Mouse (Mus musculus) forebrain, embryonic 12.5 days (tissue): ENCODE data around the gene Adamtsl3. TPM values are rescaled to one million over a fixed set of nuclear protein-coding genes. Genes with fewer than 3 reads are reported as not detected.

ENCODE experiments used
- ATAC-seq: fragments of 200-750 bp; cut with Nextera tagmentation; 2 replicates; pipeline ENCODE4 v1.8.0; 2017; ENCODE audit warnings: moderate TSS enrichment; ENCODE audit not compliant: low FRiP score
- H3K27ac ChIP-seq: fragments of 300-500 bp; sonication (generic); 2 replicates; pipeline ENCODE4 v1.5.1; 2016; ENCODE audit warnings: mild to moderate bottlenecking
- H3K27me3 ChIP-seq: fragments of 300-500 bp; sonication (generic); 2 replicates; pipeline ENCODE4 v1.6.1; 2016; ENCODE audit warnings: mild to moderate bottlenecking
- H3K36me3 ChIP-seq: fragments of 300-500 bp; sonication (generic); replicated peaks from 2 replicates; pipeline ENCODE4 v1.6.1; 2016; ENCODE audit warnings: mild to moderate bottlenecking
- H3K4me1 ChIP-seq: fragments of 300-500 bp; sonication (generic); 2 replicates; pipeline ENCODE4 v1.6.1; 2016
- H3K4me2 ChIP-seq: fragments of 300-500 bp; sonication (generic); 2 replicates; pipeline ENCODE4 v1.6.1; 2016; ENCODE audit warnings: mild to moderate bottlenecking, moderate library complexity
- H3K4me3 ChIP-seq: fragments of 300-500 bp; sonication (generic); replicated peaks from 2 replicates; pipeline ENCODE4 v1.5.1; 2016; ENCODE audit warnings: mild to moderate bottlenecking
- H3K9ac ChIP-seq: fragments of 300-500 bp; sonication (generic); 2 replicates; pipeline ENCODE4 v1.6.1; 2016; ENCODE audit warnings: mild to moderate bottlenecking
- H3K9me3 ChIP-seq: fragments of 300-500 bp; sonication (generic); 2 replicates; pipeline ENCODE4 v1.6.1; 2016
- WGBS: fragments of 180-500 bp; shearing (Covaris S2); methylation state at CpG from one replicate; pipeline ENCODE4 v1.1.7; 2016; 5-methylcytosine and 5-hydroxymethylcytosine counted together
- polyA plus RNA-seq: library from polyadenylated mRNA; unstranded; fragments of >200 nt; fragmentation: Nextera tagmentation; extraction: Ambion mirVana; gene quantifications from 2 replicates; pipeline ENCODE4 v1.2.1, GENCODE M21; 2016

Adamtsl3 gene
- polyA plus RNA-seq, 1 experiment from 2014 or later = 0.56 TPM

- H3K4me2 ChIP-seq = no peak overlapping the region
- H3K4me1 ChIP-seq = no peaks in the 10 kb centered on the region
- no peak overlapping the region for H3K9ac ChIP-seq
- H3K36me3 ChIP-seq = no peaks in the 10 kb centered on the region
- 89% methylated on average over 2 of the region's 2 CpGs for WGBS
- H3K27ac ChIP-seq = no peak overlapping the region
- no peaks in the 10 kb centered on the region for H3K27me3 ChIP-seq
- no peak for ATAC-seq
- no peaks in the 10 kb centered on the region for H3K9me3 ChIP-seq
- no peak overlapping the region for H3K4me3 ChIP-seq
These were observed 97.7 kb downstream of the Adamtsl3 start for GRCm38 (mm10) chr7:82433226-82433625.

DNA sequence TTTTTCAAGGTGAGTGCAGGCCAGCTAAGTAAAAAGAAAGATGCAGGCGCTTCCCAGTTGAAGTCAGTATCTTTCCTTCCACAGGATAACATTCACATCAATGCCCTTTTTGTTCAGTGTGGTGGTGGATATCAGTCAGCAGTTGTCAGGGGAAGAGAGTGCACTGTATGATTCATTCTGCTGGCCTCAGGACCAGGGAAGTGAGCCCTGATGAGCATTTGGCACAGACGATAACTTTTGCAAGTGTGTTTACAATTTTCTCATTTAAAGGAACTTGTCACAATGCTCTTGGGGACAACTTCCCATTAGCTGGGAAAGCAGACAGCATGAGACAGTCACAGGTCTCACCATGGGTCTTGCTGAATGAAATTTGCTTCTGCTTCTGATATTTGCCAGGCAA lies 122.9 kb downstream of the Adamtsl3 start:
- Histone ChIP-seq H3K4me1 (no peaks in the 10 kb centered on the region), H3K4me2 (no peak overlapping the region), H3K27me3 (no peaks in the 10 kb centered on the region), H3K4me3 (no peak overlapping the region), H3K36me3 (no peaks in the 10 kb centered on the region), H3K27ac (no peak overlapping the region), H3K9ac (no peak overlapping the region), H3K9me3 (no peaks in the 10 kb centered on the region)
- ATAC-seq = no peak
- 76% methylated on average over 2 of the region's 2 CpGs for WGBS

DNA sequence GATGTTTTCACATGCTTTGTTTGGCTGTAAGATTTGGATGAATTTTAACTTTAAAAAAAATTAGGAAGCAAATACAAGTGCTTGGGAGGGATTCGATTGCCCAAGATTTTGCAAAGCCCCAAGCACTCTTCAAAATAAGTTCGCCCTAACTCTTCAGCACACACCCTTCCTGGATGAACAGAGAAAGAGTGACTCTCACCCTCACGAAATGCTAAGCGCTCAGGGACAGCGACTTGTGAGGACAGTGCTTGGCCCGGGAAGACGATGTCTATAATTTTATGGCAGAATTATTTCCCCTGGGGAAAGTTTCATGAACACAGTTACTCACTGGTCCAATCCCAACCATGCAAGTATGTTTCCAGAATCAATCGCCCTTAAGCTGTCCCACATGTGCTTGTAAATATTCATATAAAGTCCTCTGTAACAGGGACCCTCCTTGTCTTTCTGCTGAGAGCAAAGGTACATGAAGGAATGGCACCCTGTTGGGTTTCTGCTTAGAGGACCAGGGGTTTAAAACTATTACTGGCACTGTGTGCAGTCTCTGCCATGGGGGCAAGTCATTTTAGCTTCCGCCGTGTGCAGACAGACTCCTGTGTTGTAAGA lies 127.5 kb downstream of the Adamtsl3 start:
- Histone ChIP-seq H3K36me3 (no peaks in the 10 kb centered on the region), H3K9me3 (no peaks in the 10 kb centered on the region), H3K4me3 (no peak overlapping the region), H3K4me1 (no peaks in the 10 kb centered on the region), H3K9ac (no peak overlapping the region), H3K27ac (no peak overlapping the region), H3K4me2 (no peak overlapping the region), H3K27me3 (no peaks in the 10 kb centered on the region)
- no peak for ATAC-seq
- WGBS = 90% methylated on average over 10 of the region's 10 CpGs

DNA sequence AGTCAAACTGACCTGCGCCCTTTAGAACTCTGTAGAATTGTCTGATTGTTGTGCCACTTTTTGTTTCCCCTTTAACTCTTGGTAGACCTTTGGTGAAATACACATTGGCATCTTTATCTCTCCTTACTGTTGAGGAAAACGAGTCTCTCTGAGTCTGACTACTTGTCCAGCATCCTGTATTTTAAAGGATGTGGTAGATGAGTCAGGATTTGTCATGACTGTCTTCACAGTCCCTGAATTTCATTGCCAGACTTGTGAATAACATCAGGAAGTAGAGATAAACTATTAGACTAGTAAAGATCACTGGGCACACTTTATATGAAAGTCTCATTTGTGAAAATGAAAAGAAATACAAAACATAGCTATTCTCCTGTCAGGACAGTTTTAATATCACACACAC lies 128.9 kb downstream of the Adamtsl3 start:
- Histone ChIP-seq H3K4me3 (no peak overlapping the region), H3K27me3 (no peaks in the 10 kb centered on the region), H3K36me3 (no peaks in the 10 kb centered on the region), H3K4me2 (no peak overlapping the region), H3K4me1 (no peaks in the 10 kb centered on the region), H3K9ac (no peak overlapping the region), H3K27ac (no peak overlapping the region), H3K9me3 (no peaks in the 10 kb centered on the region)
- ATAC-seq = no peak
- 83% methylated on average over 2 of the region's 2 CpGs for WGBS

- H3K36me3 ChIP-seq = no peaks in the 10 kb centered on the region
- 64% methylated on average over 6 of the region's 6 CpGs for WGBS
- no peaks in the 10 kb centered on the region for H3K9me3 ChIP-seq
- no peak overlapping the region for H3K9ac ChIP-seq
- no peak for ATAC-seq
- no peaks in the 10 kb centered on the region for H3K27me3 ChIP-seq
- no peak overlapping the region for H3K27ac ChIP-seq
- H3K4me3 ChIP-seq = no peak overlapping the region
- H3K4me1 ChIP-seq = no peaks in the 10 kb centered on the region
- H3K4me2 ChIP-seq = no peak overlapping the region
These were observed 129.9 kb downstream of the Adamtsl3 start for GRCm38 (mm10) chr7:82465437-82465836.

DNA sequence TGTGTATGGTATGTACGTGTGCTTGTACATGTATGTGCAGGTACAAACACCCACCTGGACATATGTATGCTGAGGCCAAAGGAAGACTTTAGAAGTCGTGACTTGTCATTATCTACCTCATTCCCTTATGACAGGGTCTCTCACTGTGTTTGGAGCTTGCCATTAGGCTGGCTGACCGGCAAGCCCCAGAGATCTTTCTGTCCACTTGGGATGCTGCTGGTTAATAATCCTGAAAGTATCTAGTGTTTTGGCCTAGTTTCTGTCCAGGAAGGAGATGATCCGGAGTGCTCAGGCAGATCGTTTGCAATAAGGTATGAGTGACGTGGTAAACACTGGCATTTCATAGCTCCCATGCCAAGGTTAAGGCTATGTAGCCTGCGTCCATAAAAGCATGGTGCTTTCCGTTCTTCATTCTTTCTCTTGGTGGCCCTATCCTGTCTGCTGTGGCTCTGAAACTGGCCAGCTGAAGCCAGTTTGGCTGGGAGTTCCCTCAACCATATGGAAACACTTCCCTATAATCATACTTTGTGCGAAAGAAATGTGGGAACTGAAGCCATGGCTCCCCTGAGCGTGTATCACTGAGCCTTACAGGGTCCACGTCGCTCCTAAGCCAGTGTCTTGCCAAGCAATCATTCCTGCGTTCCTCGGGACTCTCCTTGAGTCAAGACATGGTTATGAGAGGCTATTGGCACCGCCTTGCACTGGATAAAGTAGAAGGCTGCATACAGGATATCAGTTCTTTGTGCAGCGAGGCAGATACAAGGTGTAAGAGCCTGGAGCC lies 141.1 kb downstream of the Adamtsl3 start:
- Histone ChIP-seq H3K4me2 (no peak overlapping the region), H3K36me3 (no peaks in the 10 kb centered on the region), H3K9ac (no peak overlapping the region), H3K27me3 (no peaks in the 10 kb centered on the region), H3K9me3 (no peaks in the 10 kb centered on the region), H3K27ac (no peak overlapping the region), H3K4me1 (no peaks in the 10 kb centered on the region), H3K4me3 (no peak overlapping the region)
- WGBS = 89% methylated on average over 16 of the region's 16 CpGs
- ATAC-seq = no peak

DNA sequence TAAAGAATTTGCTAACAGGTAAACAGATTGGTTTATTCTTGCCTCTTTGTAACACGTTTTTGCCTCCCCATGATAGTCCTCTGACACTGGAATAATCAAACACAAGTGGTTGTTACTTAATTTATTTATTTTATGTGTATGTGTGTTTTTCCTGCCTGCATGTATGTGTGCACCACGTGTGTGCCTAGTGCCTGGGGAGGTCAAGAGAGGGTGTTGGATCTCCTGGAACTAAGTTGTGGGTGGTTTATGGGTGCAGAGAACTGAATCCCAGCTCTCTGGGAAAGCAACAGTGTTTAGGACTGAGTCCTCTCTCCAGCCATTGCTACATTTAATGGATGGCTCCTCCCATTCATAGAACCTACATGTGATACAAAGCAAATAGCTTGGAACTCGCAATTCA lies 143.0 kb downstream of the Adamtsl3 start:
- H3K4me3 ChIP-seq = no peak overlapping the region
- H3K27me3 ChIP-seq = no peaks in the 10 kb centered on the region

GRCm38 (mm10) chr7:82478861-82479755 lies 143.6 kb downstream of the Adamtsl3 start:
- Histone ChIP-seq H3K4me3 (no peak overlapping the region), H3K9ac (no peak overlapping the region), H3K4me1 (no peaks in the 10 kb centered on the region), H3K27ac (no peak overlapping the region), H3K36me3 (no peaks in the 10 kb centered on the region), H3K9me3 (no peaks in the 10 kb centered on the region), H3K4me2 (no peak overlapping the region), H3K27me3 (no peaks in the 10 kb centered on the region)
- no peak for ATAC-seq
- WGBS = 63% methylated on average over 10 of the region's 10 CpGs

More for the DNA sequence above, 143.0 kb downstream of the Adamtsl3 start:
- H3K36me3 ChIP-seq = no peaks in the 10 kb centered on the region
- H3K27ac ChIP-seq = no peak overlapping the region
- no peaks in the 10 kb centered on the region for H3K9me3 ChIP-seq
- 77% methylated on average over 3 of the region's 3 CpGs for WGBS
- H3K4me1 ChIP-seq = no peaks in the 10 kb centered on the region
- no peak overlapping the region for H3K9ac ChIP-seq
- H3K4me2 ChIP-seq = no peak overlapping the region
- no peak for ATAC-seq

- Histone ChIP-seq H3K27me3 (no peaks in the 10 kb centered on the region), H3K4me2 (no peak overlapping the region), H3K9ac (no peak overlapping the region), H3K4me1 (peaks cover 17% of the 10 kb centered on the region), H3K4me3 (no peak overlapping the region), H3K27ac (no peak overlapping the region), H3K36me3 (no peaks in the 10 kb centered on the region), H3K9me3 (no peaks in the 10 kb centered on the region)
- 84% methylated on average over 3 of the region's 3 CpGs for WGBS
- no peak for ATAC-seq
These were observed 147.9 kb downstream of the Adamtsl3 start for GRCm38 (mm10) chr7:82483426-82483825.

- Histone ChIP-seq H3K4me3 (no peak overlapping the region), H3K9me3 (no peaks in the 10 kb centered on the region), H3K27me3 (no peaks in the 10 kb centered on the region), H3K27ac (no peak overlapping the region), H3K4me2 (no peak overlapping the region), H3K4me1 (peaks cover 17% of the 10 kb centered on the region), H3K9ac (no peak overlapping the region), H3K36me3 (no peaks in the 10 kb centered on the region)
- peak; percentile 90 for ATAC-seq
- WGBS = 18% methylated on average over 5 of the region's 5 CpGs
These were observed 149.3 kb downstream of the Adamtsl3 start for GRCm38 (mm10) chr7:82484834-82485233.

- ATAC-seq = peak; percentile 60
- peaks cover 17% of the 10 kb centered on the region for H3K4me1 ChIP-seq
- H3K27me3 ChIP-seq = no peaks in the 10 kb centered on the region
- H3K4me3 ChIP-seq = no peak overlapping the region
- WGBS = 68% methylated on average over 7 of the region's 7 CpGs
- no peaks in the 10 kb centered on the region for H3K9me3 ChIP-seq
- H3K27ac ChIP-seq = 0 out of 2 replicates have a peak overlapping the region, but pooled peaks have one; percentile 50
- no peak overlapping the region for H3K9ac ChIP-seq
- H3K36me3 ChIP-seq = no peaks in the 10 kb centered on the region
- H3K4me2 ChIP-seq = no peak overlapping the region
These were observed 150.0 kb downstream of the Adamtsl3 start for GRCm38 (mm10) chr7:82485344-82485954.

- WGBS = 82% methylated on average over 1 of the region's 1 CpGs
These were observed 155.5 kb downstream of the Adamtsl3 start for GRCm38 (mm10) chr7:82491018-82491417.

More at GRCm38 (mm10) chr7:82491018-82491417, 155.5 kb downstream of the Adamtsl3 start:
- no peaks in the 10 kb centered on the region for H3K36me3 ChIP-seq
- H3K27ac ChIP-seq = no peak overlapping the region
- H3K9me3 ChIP-seq = no peaks in the 10 kb centered on the region
- H3K27me3 ChIP-seq = no peaks in the 10 kb centered on the region
- no peak overlapping the region for H3K9ac ChIP-seq
- ATAC-seq = no peak
- peaks cover 2% of the 10 kb centered on the region; the same call in 1 of the 2 replicates for H3K4me1 ChIP-seq
- no peak overlapping the region for H3K4me2 ChIP-seq
- no peak overlapping the region for H3K4me3 ChIP-seq
